Mouse (Mus musculus): ENCODE data around the gene Phf20.
"Not testable (repeated sequence)": the region's sequence is repeated elsewhere in the genome, so short reads cannot be mapped to it uniquely, and the experiment has no call there.

Phf20 gene

DNA sequence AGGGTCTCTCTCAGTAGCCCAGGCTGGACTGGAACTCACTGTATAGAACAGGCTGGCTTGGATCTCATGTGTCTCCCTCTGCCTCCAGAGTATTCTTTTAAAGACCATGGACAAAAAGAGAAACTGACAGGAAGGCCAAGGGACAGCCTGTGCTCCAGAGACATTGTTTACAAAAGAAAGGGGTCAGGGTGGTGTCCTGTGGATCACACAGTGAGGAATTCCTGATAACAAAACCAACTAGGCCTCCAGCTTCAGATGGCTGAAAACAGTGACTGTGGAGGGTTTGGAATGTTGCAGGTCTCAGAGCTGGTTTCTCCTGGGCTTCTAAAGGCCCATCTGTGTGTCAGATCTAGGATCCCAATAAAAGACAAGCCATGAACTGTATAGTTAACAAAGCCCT is 1.7 kb upstream of the Phf20 start:
- in situ Hi-C loops (cut with MboI, MseI), result loop anchor here in 1 of 2 experiments (5.0 kb wide), 1 partner anchor 63 kb away; no protein-coding TSS in a partner anchor

DNA sequence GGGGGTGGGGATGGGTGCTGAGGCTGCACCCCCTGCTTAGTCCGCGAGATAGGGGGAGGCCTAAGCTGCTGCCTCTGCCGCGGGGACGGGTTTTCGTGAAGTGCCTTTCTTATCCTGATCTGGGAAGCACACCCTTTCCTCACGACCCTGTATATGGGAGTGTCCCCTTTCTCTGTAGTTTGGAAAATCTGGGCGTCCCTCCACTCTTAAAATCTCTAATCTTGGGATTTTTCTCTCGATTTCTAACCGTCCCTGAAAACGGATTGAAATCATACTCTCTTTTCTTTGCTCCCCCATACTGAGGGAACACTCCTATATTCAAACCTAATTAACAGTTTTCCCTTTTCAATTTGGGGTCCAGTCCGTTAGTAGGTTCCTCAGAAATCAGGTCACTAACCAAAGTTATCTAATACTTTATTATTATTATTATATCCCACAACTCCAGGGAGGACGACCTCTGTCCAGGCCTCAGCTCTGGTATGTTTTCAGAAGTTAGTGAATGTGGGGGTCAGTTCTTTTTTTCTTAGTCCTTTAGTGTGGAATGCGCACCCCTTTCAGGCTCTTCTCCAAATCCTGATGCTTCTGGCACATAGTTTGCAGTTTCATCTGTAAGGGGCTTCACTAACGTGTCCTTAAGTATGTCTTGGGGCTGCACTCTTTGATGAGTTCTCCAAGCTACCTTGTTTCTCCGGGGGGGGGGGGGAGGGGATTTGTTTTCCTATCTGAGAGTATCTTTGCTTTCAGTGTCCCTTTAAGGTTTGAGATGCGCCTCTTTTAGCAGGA is 1.1 kb downstream of the Phf20 start:
- in situ Hi-C loops (cut with MboI, MseI), result no loop called here

DNA sequence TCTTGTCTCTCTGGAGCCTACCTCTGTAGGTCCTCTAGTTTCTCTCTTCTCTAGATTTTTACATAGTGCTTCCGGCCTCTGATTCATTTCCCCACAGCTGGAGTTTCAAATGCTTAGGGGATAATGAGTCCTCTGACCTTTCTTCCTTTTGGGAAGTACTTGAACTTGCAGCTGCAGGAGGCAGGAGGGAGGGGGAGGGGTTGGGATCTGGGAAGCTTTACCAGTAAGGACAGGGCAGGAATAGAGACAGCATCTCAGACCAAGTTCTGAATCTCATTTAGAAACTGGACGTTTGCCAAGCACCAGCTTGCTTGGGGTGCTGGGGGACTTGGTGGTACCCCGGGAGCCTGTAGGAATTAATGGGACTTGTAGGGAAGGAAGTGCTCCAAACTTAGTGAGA is 3.7 kb downstream of the Phf20 start:
- in situ Hi-C loops (cut with MboI, MseI), result loop anchor here in 1 of 2 experiments (10.0 kb wide), 1 partner anchor 1825 kb away; the partner anchor contains the start of genes Rprd1b and Tti1

- in situ Hi-C loops (cut with MboI, MseI), result loop anchor here in 1 of 2 experiments (10.0 kb wide), 1 partner anchor 1823 kb away; the partner anchor contains the start of genes Rprd1b and Tti1
Measured at GRCm38 (mm10) chr2:156201486-156201885, 5.2 kb downstream of the Phf20 start.

- in situ Hi-C loops (cut with MboI, MseI), result loop anchor here in 1 of 2 experiments (10.0 kb wide), 1 partner anchor 1822 kb away; the partner anchor contains the start of genes Rprd1b and Tti1
Measured at GRCm38 (mm10) chr2:156202848-156203437, 6.7 kb downstream of the Phf20 start.

DNA sequence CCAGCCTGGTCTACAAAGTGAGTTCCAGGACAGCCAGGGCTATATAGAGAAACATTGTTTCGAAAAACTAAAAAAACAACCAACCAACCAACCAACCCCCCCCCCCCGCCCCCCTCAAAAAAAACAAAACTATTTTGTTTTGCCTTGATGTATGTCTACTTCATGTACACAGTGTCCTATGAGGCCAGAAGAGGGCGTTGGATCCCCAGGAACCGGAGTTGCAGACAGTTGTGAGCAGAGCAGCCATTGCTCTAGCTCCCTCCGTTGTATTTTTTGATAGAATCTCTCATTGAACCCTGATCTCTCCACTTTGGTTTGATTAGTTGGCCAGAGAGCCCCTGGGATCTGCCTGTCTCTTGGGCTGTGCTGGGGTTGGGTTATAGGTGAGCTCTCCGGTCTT is 7.7 kb downstream of the Phf20 start:
- in situ Hi-C loops (cut with MboI, MseI), result loop anchor here in 1 of 2 experiments (10.0 kb wide), 1 partner anchor 1821 kb away; the partner anchor contains the start of genes Rprd1b and Tti1

GRCm38 (mm10) chr2:156217786-156218185 is 21.5 kb downstream of the Phf20 start:
- in situ Hi-C loops (cut with MboI, MseI), result no loop called here

DNA sequence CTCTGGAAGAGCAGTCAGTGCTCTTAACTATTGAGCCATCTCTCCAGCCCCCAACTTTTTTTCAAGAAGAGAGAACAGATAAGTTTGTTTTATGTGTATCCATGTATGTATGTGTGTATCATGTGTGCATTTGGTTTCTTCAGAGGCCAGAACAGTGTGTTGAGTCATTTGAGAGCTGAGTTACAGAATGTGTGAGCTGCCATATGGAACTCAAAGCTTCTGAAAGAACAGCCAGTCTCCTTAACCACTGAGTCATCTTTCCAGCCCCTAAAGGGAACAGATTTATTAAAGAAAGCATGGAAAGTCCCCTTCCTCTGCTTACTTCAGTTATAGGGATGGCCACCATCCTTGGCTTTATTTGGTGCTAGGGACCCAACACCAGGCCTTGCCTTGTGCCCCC is 25.8 kb downstream of the Phf20 start:
- in situ Hi-C loops (cut with MboI, MseI), result no loop called here

DNA sequence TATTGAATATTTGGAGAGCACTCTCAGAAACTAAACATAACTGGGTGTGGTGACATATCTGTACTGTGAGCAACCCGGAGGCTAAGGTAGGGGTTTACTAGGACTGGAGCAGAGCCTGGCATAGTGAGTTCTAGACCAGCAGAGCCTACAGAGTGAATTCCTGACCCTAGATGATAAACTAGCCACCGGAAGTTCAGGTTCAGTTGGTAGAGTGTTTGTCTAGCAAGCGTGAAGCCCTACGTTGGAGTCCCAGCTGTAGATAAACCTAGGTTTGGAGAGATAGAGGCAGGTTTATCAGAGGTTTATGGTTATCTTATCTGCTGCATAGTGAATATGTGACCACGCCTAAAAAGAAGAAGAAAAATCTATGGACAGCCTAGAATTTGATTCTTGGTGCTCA is 27.8 kb downstream of the Phf20 start:
- in situ Hi-C loops (cut with MboI, MseI), result no loop called here

DNA sequence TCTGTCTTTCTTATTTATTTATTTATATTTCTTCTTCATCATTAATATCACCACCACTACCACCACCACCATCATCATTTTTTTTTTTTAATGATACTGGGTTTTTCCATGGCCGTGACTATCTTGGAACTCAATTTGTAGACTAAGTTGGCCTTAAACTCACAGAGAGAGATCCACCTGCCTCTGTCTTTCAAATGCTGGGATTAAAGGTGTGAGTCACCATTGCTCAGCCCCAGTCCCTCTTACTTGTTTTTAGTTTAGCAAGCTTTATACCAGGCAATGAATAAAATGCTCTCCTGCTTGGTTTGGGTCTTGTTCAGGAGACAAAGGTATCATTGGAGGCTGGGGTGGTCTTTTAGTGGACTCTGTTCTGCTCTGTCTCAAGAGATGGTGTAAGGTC is 31.4 kb downstream of the Phf20 start:
- in situ Hi-C loops (cut with MboI, MseI), result no loop called here

DNA sequence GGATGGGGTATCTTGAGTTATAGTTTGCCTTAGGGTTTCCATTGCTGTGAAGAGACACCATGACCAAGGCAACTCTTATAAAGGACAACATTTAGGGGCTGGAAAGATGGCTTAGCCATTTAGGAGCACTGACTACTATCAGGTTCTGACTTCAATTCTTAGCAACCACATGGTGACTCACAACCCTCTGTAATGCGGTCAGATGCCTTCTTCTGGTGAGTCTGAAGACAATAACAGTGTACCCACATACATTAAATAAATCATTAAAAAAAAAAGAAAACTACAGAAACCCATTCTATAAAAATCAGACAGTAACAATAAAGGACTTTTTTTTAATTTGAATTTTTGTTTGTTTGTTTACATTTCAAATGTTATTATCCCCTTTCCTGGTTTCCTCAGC is 32.9 kb downstream of the Phf20 start:
- in situ Hi-C loops (cut with MboI, MseI), result no loop called here

- in situ Hi-C loops (cut with MboI, MseI), result no loop called here
Measured at GRCm38 (mm10) chr2:156231340-156231739, 35.1 kb downstream of the Phf20 start.

DNA sequence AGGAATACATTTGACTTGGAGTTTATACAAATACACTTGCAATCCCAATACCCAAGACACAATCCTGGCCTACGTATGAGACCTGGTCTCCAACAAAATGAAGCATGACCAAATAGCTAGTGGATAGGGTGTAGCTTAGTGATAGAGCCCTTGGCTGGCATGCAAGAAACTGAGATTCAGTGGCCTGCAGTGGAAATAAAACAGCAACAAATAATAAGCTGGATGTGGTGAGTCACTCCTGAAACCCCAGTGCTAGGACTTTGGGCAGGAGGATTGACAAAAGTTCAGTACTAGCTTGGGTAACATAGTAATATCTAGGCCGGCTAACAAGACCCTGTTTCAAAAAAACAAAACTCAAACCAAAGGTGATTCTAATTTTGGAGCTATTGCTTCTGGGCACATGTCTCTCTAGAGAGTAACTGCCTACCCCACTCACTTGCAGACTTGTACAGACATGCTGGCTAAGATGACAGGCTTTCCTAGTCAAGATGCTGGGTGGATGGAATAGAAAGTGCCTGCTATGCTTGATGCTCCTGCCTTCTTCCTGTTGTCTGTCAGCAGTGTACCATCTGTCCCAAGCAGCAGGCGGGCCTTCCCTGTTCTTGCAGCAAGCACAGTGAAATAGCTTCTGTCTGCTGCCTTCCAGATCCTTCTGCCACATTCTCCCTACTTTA is 37.1 kb downstream of the Phf20 start:
- in situ Hi-C loops (cut with MboI, MseI), result no loop called here

- in situ Hi-C loops (cut with MboI, MseI), result not testable (repeated sequence)
Measured at GRCm38 (mm10) chr2:156234016-156234415, 37.8 kb downstream of the Phf20 start.

DNA sequence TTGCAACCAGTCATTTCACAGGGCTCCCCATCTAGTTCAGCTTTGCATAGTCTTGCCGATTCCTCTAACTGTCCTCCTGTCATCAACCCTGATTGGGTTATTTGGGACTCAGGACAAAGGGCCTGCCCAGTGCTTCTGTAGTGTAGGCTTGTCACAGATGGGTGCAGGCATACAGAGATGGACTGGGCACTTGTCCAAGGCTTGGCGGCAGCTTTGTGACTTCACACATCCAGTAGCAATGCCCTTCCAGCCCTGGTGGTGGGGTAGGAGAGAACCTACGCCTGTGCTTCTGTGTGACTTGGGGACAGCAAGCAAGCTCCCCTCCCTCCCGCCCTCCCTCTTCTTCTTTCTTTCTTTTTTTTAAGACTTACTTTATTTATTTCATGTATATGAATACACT is 39.6 kb downstream of the Phf20 start:
- in situ Hi-C loops (cut with MboI, MseI), result no loop called here

DNA sequence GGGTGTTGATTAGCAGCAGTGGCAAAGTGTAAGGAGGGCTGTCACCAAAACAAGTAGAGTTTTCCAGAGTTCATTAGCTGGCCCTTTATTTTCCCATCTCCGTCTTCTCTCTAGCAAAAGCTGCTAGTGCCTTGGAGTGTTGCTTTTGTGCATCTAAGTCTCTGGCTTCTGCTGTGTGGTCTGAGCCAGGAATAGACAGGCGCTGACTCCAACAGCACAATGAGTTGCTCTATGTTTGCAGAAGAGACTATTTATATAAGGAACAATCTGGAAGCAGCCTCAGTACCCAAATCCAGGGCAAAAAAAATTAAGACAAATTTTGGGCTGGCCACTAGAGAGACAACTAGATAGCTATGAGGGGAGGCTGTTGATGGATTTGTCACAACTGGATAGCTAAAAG is 45.4 kb downstream of the Phf20 start:
- in situ Hi-C loops (cut with MboI, MseI), result no loop called here

DNA sequence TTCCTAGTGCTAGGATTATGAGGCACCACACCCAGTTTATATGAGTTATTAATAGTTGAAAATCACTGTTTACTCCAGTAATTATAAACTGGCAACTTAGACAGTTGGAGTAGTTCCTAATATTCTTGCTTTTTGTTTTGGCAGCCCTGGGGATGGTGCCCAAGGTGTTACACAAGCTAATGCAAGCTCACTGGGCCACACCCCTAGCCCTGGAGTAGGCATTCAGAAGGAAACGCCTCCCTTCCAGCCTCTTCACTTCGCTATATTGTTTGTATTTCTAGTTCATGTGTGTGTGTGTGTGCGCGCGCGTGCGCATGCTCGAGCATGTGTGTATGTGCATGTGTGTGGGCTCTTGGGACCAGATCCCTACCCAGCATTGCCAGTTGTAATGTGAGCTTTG is 46.7 kb downstream of the Phf20 start:
- in situ Hi-C loops (cut with MboI, MseI), result no loop called here

GRCm38 (mm10) chr2:156247599-156247998 is 51.3 kb downstream of the Phf20 start:
- in situ Hi-C loops (cut with MboI, MseI), result no loop called here

DNA sequence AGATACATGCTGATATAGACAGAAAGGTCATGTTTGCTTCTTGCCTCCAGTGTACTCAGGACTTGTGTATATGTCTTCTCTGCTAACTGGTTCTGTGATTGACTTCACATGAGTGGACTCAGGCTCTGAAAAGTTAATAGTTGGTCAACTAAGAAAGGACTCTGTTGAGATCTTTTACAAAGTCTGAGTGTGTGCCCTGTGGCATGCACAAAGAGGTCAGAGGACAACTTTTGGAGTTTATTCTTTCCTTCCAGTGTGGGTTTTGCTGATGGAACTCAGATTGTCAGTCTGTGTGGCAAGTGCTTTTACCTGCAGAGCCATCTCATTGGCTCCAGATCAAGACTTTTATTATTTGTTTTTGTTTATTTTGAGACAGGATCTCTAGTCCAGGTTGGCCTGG is 54.5 kb downstream of the Phf20 start:
- in situ Hi-C loops (cut with MboI, MseI), result no loop called here

- in situ Hi-C loops (cut with MboI, MseI), result no loop called here
Measured at GRCm38 (mm10) chr2:156251291-156251690, 55.0 kb downstream of the Phf20 start.

- in situ Hi-C loops (cut with MboI, MseI), result loop anchor here (5.0 kb wide), 2 partner anchors 65 to 70 kb away; no protein-coding TSS in a partner anchor
Measured at GRCm38 (mm10) chr2:156257051-156257450, 60.8 kb downstream of the Phf20 start.

Data from T-helper 17 cell (primary cell).